Comparison of ENCODE assay signal across 10 mouse cellular contexts in the genomic region with DNA sequence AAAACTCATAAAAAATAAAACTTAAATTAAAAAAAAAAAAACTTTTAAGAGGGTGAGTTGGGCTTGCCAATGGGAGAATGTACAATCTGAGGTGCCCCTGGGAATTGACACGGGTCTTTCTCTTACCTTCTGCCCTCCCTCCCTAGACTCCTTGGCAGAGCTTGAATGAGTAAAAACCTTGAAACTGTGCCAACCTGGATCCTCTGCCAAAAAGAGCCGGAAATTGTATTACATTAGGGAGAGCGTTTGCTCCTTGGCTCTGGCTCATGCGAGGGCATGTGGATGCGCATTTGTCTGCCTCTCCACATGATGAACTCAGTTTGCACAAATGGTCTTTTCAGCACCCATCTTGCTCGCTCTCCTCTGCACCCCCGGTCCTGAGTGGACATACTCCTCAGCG. TPM values are rescaled to one million over a fixed set of nuclear protein-coding genes. Genes with fewer than 3 reads are reported as not detected.
DNase-seq lines count a peak whose midpoint lies in the region; ATAC-seq lines count a peak whose summit lies in the region.
"Had no signal": no experiment of that assay in that cellular context is flagged by ENCODE, and none has a peak within 500 bp of the region (broad histone marks: within the 10 kb centered on the region; RNA-seq: fewer than 3 reads in every experiment).

No protein-coding gene starts in this region.

- H3K4me3 ChIP-seq in hindbrain, embryonic 15.5 days: no peak overlapping the region
- H3K4me3 ChIP-seq in hindbrain, embryonic 11.5 days (ENCODE audit: low read depth, low read length): no peak overlapping the region
- no peak overlapping the region for H3K4me3 ChIP-seq in stomach, embryonic 16.5 days (replicated peaks; ENCODE audit: low read length)
- H3K4me3 ChIP-seq in midbrain, embryonic 16.5 days (ENCODE audit: low read depth, low read length): no peak overlapping the region
- H3K4me3 ChIP-seq: stomach, embryonic 15.5 days had no signal

- H3K27me3 ChIP-seq in hindbrain, embryonic 15.5 days: no peaks in the 10 kb centered on the region
- H3K27me3 ChIP-seq in hindbrain, embryonic 11.5 days (ENCODE audit: control insufficient read depth, insufficient read depth, low read length): no peaks in the 10 kb centered on the region
- H3K27me3 ChIP-seq in stomach, embryonic 16.5 days (ENCODE audit: control insufficient read depth, insufficient read depth, low read length): no peaks in the 10 kb centered on the region
- H3K27me3 ChIP-seq in midbrain, embryonic 16.5 days (ENCODE audit: control insufficient read depth, insufficient read depth, low read depth, low read length): no peaks in the 10 kb centered on the region
- H3K27me3 ChIP-seq: stomach, embryonic 15.5 days had no signal

- H3K4me1 ChIP-seq in hindbrain, embryonic 15.5 days (replicated peaks): peaks cover 11% of the 10 kb centered on the region; the same call in 1 of the 2 replicates
- H3K4me1 ChIP-seq in hindbrain, embryonic 11.5 days (replicated peaks; ENCODE audit: control insufficient read depth, insufficient read depth, low read length): no peaks in the 10 kb centered on the region
- H3K4me1 ChIP-seq in stomach, embryonic 16.5 days (ENCODE audit: control insufficient read depth, insufficient read depth, low read length): peaks cover 8% of the 10 kb centered on the region; the same call in 1 of the 2 replicates
- H3K4me1 ChIP-seq in midbrain, embryonic 16.5 days (ENCODE audit: control insufficient read depth, insufficient read depth, low read length): no peaks in the 10 kb centered on the region
- H3K4me1 ChIP-seq: stomach, embryonic 15.5 days had no signal

- no peak overlapping the region for H3K9ac ChIP-seq in hindbrain, embryonic 15.5 days
- H3K9ac ChIP-seq in hindbrain, embryonic 11.5 days (ENCODE audit: low read depth, low read length): no peak overlapping the region
- no peak overlapping the region for H3K9ac ChIP-seq in stomach, embryonic 16.5 days (ENCODE audit: low read length)
- no peak overlapping the region for H3K9ac ChIP-seq in midbrain, embryonic 16.5 days (ENCODE audit: low read depth, low read length)
- H3K9ac ChIP-seq: liver, embryonic 14.5 days; stomach, embryonic 15.5 days had no signal

- WGBS in hindbrain, embryonic 15.5 days: 56% methylated on average over 8 of the region's 8 CpGs
- 94% methylated on average over 8 of the region's 8 CpGs for WGBS in hindbrain, embryonic 11.5 days
- 45% methylated on average over 8 of the region's 8 CpGs for WGBS in stomach, embryonic 16.5 days
- 65% methylated on average over 8 of the region's 8 CpGs for WGBS in midbrain, embryonic 16.5 days

- no peak for DNase-seq in hindbrain, embryonic 11.5 days (ENCODE audit: low spot score)
- peak; percentile 98 for DNase-seq in MN1 (ENCODE audit: low spot score)
- peak; percentile 62 for DNase-seq in brain, embryonic 18.5 days (ENCODE audit: low read depth, low spot score)
- peak; percentile 88 for DNase-seq in kidney, postnatal 14 days
- no peak for DNase-seq in spleen, adult 18-20 months

- no peak overlapping the region for H3K27ac ChIP-seq in hindbrain, embryonic 15.5 days (replicated peaks)
- no peak overlapping the region for H3K27ac ChIP-seq in hindbrain, embryonic 11.5 days (ENCODE audit: low read depth, low read length)
- H3K27ac ChIP-seq in stomach, embryonic 16.5 days (ENCODE audit: low read length): no peak overlapping the region
- H3K27ac ChIP-seq in midbrain, embryonic 16.5 days (ENCODE audit: low read length): no peak overlapping the region
- H3K27ac ChIP-seq: liver, embryonic 14.5 days; stomach, embryonic 15.5 days had no signal

- H3K36me3 ChIP-seq in hindbrain, embryonic 15.5 days: no peaks in the 10 kb centered on the region
- no peaks in the 10 kb centered on the region for H3K36me3 ChIP-seq in hindbrain, embryonic 11.5 days (ENCODE audit: control insufficient read depth, insufficient read depth, low read length)
- no peaks in the 10 kb centered on the region for H3K36me3 ChIP-seq in stomach, embryonic 16.5 days (ENCODE audit: control insufficient read depth, insufficient read depth, low read length)
- no peaks in the 10 kb centered on the region for H3K36me3 ChIP-seq in midbrain, embryonic 16.5 days (ENCODE audit: control insufficient read depth, insufficient read depth, low read length)
- H3K36me3 ChIP-seq: stomach, embryonic 15.5 days had no signal

- H3K9me3 ChIP-seq in hindbrain, embryonic 15.5 days: no peaks in the 10 kb centered on the region
- H3K9me3 ChIP-seq in hindbrain, embryonic 11.5 days (ENCODE audit: control insufficient read depth, low read length): no peaks in the 10 kb centered on the region
- no peaks in the 10 kb centered on the region for H3K9me3 ChIP-seq in stomach, embryonic 16.5 days (replicated peaks; ENCODE audit: control insufficient read depth, low read length)
- no peaks in the 10 kb centered on the region for H3K9me3 ChIP-seq in midbrain, embryonic 16.5 days (replicated peaks; ENCODE audit: control insufficient read depth, low read length, poor library complexity, severe bottlenecking)
- H3K9me3 ChIP-seq: stomach, embryonic 15.5 days had no signal

- peak; percentile 45; the same call in 1 of the 2 replicates for ATAC-seq in hindbrain, embryonic 15.5 days (ENCODE audit: low FRiP score, low read depth)
- no peak for ATAC-seq in hindbrain, embryonic 11.5 days (ENCODE audit: low FRiP score)
- peak; percentile 67; the same call in 1 of the 2 replicates for ATAC-seq in stomach, embryonic 16.5 days (ENCODE audit: insufficient read depth, low FRiP score)
- ATAC-seq in midbrain, embryonic 16.5 days: no peak

- no peak overlapping the region for H3K4me2 ChIP-seq in hindbrain, embryonic 15.5 days
- no peak overlapping the region for H3K4me2 ChIP-seq in hindbrain, embryonic 11.5 days (replicated peaks; ENCODE audit: low read depth, low read length)
- H3K4me2 ChIP-seq in stomach, embryonic 16.5 days (ENCODE audit: low read depth, low read length): no peak overlapping the region
- no peak overlapping the region for H3K4me2 ChIP-seq in midbrain, embryonic 16.5 days (ENCODE audit: low read length)
- H3K4me2 ChIP-seq: stomach, embryonic 15.5 days had no signal

RNA-seq across cellular contexts. Expression of a gene that starts 13.4 kb away (rescaled TPM):
- 8.5 and 9.2 TPM in 2 replicates for polyA plus RNA-seq in hindbrain, embryonic 15.5 days (2015; fragmentation: Nextera tagmentation; extraction: Ambion mirVana)
- polyA plus RNA-seq in hindbrain, embryonic 11.5 days (2014; fragmentation: Nextera tagmentation; extraction: Ambion mirVana): 5.5 and 7.7 TPM in 2 replicates
- 25.0 and 34.2 TPM in 2 replicates for polyA plus RNA-seq in stomach, embryonic 16.5 days (2015; fragmentation: Nextera tagmentation; extraction: Ambion mirVana)
- 5.3 and 7.1 TPM in 2 replicates for polyA plus RNA-seq in midbrain, embryonic 16.5 days (2015; fragmentation: Nextera tagmentation; extraction: Ambion mirVana)

RNA-seq across cellular contexts. Expression of a gene that starts 35.3 kb away (rescaled TPM):
- polyA plus RNA-seq in hindbrain, embryonic 15.5 days (2015; fragmentation: Nextera tagmentation; extraction: Ambion mirVana): 64.6 and 68.8 TPM in 2 replicates
- 78.9 and 80.3 TPM in 2 replicates for polyA plus RNA-seq in hindbrain, embryonic 11.5 days (2014; fragmentation: Nextera tagmentation; extraction: Ambion mirVana)
- 72.7 and 73.5 TPM in 2 replicates for polyA plus RNA-seq in stomach, embryonic 16.5 days (2015; fragmentation: Nextera tagmentation; extraction: Ambion mirVana)
- 67.8 and 73.1 TPM in 2 replicates for polyA plus RNA-seq in midbrain, embryonic 16.5 days (2015; fragmentation: Nextera tagmentation; extraction: Ambion mirVana)

RNA-seq across cellular contexts. Expression of a gene that starts 46.6 kb away (rescaled TPM):
- 38.4 and 41.5 TPM in 2 replicates for polyA plus RNA-seq in hindbrain, embryonic 15.5 days (2015; fragmentation: Nextera tagmentation; extraction: Ambion mirVana)
- polyA plus RNA-seq in hindbrain, embryonic 11.5 days (2014; fragmentation: Nextera tagmentation; extraction: Ambion mirVana): 61.2 and 69.5 TPM in 2 replicates
- polyA plus RNA-seq in stomach, embryonic 16.5 days (2015; fragmentation: Nextera tagmentation; extraction: Ambion mirVana): 36.2 and 36.5 TPM in 2 replicates
- 39.0 and 42.7 TPM in 2 replicates for polyA plus RNA-seq in midbrain, embryonic 16.5 days (2015; fragmentation: Nextera tagmentation; extraction: Ambion mirVana)

Comparison
In these comparisons a context has a peak if more than half of its experiments do, and no peak if none do; other contexts are left out.
1. ATAC-seq: peak in hindbrain, embryonic 15.5 days (single experiment) and stomach, embryonic 16.5 days (single experiment); none in hindbrain, embryonic 11.5 days (single experiment) and midbrain, embryonic 16.5 days (single experiment).
2. DNase-seq: peak in MN1 (single experiment), brain, embryonic 18.5 days (single experiment) and kidney, postnatal 14 days (single experiment); none in hindbrain, embryonic 11.5 days (single experiment) and spleen, adult 18-20 months (0 of 2).